Mouse (Mus musculus) neural tube, embryonic 14.5 days (tissue): ENCODE data around the gene Gm21969. TPM values are rescaled to one million over a fixed set of nuclear protein-coding genes. Genes with fewer than 3 reads are reported as not detected.

Experiments used
- ATAC-seq: fragments of 200-750 bp; cut with Nextera tagmentation; 2 replicates; pipeline ENCODE4 v1.8.0; 2017; ENCODE audit warnings: low read depth, mild to moderate bottlenecking, moderate TSS enrichment, moderate library complexity
- H3K27ac ChIP-seq: fragments of 300-500 bp; sonication (generic); 2 replicates; pipeline ENCODE4 v1.5.1; 2014; ENCODE audit warnings: low read depth, mild to moderate bottlenecking, control low read depth, low read length, moderate library complexity, mixed read lengths
- H3K27me3 ChIP-seq: fragments of 300-500 bp; sonication (generic); 2 replicates; pipeline ENCODE4 v1.6.1; 2014; ENCODE audit warnings: low read length; ENCODE audit not compliant: control insufficient read depth, insufficient read depth
- H3K36me3 ChIP-seq: fragments of 300-500 bp; sonication (generic); 2 replicates; pipeline ENCODE4 v1.6.1; 2014; ENCODE audit warnings: low read length, mixed read lengths; ENCODE audit not compliant: control insufficient read depth, insufficient read depth
- H3K4me1 ChIP-seq: fragments of 300-500 bp; sonication (generic); 2 replicates; pipeline ENCODE4 v1.6.1; 2014; ENCODE audit warnings: low read length; ENCODE audit not compliant: control insufficient read depth, insufficient read depth
- H3K4me2 ChIP-seq: fragments of 300-500 bp; sonication (generic); 2 replicates; pipeline ENCODE4 v1.6.1; 2014; ENCODE audit warnings: mild to moderate bottlenecking, low read depth, low read length, control low read depth
- H3K4me3 ChIP-seq: fragments of 300-500 bp; sonication (generic); 2 replicates; pipeline ENCODE4 v1.5.1; 2014; ENCODE audit warnings: low read depth, low read length, control low read depth, mixed read lengths
- H3K9ac ChIP-seq: fragments of 300-500 bp; sonication (generic); replicated peaks from 2 replicates; pipeline ENCODE4 v1.6.1; 2014; ENCODE audit warnings: low read depth, mild to moderate bottlenecking, control low read depth, low read length, mixed read lengths
- H3K9me3 ChIP-seq: fragments of 300-500 bp; sonication (generic); 2 replicates; pipeline ENCODE4 v1.6.1; 2016; ENCODE audit warnings: low read length; ENCODE audit not compliant: control insufficient read depth
- WGBS: fragments of 180-500 bp; shearing (Covaris S2); extraction: QIAGEN DNeasy Blood & Tissue Kit; methylation state at CpG from one replicate; pipeline ENCODE4 v1.1.7; 2014; 5-methylcytosine and 5-hydroxymethylcytosine counted together
- polyA plus RNA-seq: library from polyadenylated mRNA; unstranded; fragments of >200 nt; fragmentation: Nextera tagmentation; extraction: Ambion mirVana; gene quantifications from 2 replicates; pipeline ENCODE4 v1.2.1, GENCODE M21; 2014

The Gm21969 gene
- polyA plus RNA-seq, 1 experiment from 2014 or later = not detected

- peaks cover 34% of the 10 kb centered on the region for H3K4me1 ChIP-seq
- WGBS = 7% methylated on average over 14 of the region's 14 CpGs
These were observed 27.3 kb upstream of the Gm21969 start for GRCm38 (mm10) chr4:139575673-139576003.

GRCm38 (mm10) chr4:139576251-139576880, 26.6 kb upstream of the Gm21969 start:
- Histone ChIP-seq H3K36me3 (no peaks in the 10 kb centered on the region), H3K27ac (peak overlapping the region; percentile 22; the same call in 1 of the 2 replicates), H3K27me3 (no peaks in the 10 kb centered on the region), H3K9me3 (no peaks in the 10 kb centered on the region), H3K4me2 (peak overlapping the region; percentile 82), H3K4me3 (peak overlapping the region; percentile 88), H3K4me1 (peaks cover 41% of the 10 kb centered on the region), H3K9ac (peak overlapping the region; percentile 91)
- WGBS = 30% methylated on average over 14 of the region's 14 CpGs
- ATAC-seq = no peak

More at GRCm38 (mm10) chr4:139575673-139576003, 27.3 kb upstream of the Gm21969 start:
- H3K4me2 ChIP-seq = peak overlapping the region; percentile 82
- no peaks in the 10 kb centered on the region for H3K27me3 ChIP-seq
- H3K27ac ChIP-seq = peak overlapping the region; percentile 88
- no peak for ATAC-seq
- H3K36me3 ChIP-seq = no peaks in the 10 kb centered on the region
- H3K9me3 ChIP-seq = no peaks in the 10 kb centered on the region
- H3K4me3 ChIP-seq = peak overlapping the region; percentile 88
- H3K9ac ChIP-seq = peak overlapping the region; percentile 91

- H3K4me2 ChIP-seq = peak overlapping the region; percentile 82
- H3K4me3 ChIP-seq = peak overlapping the region; percentile 88
- 71% methylated on average over 7 of the region's 7 CpGs for WGBS
- peaks cover 45% of the 10 kb centered on the region for H3K4me1 ChIP-seq
- H3K9me3 ChIP-seq = no peaks in the 10 kb centered on the region
- H3K9ac ChIP-seq = 0 out of 2 replicates have a peak overlapping the region, but pooled peaks have one; percentile 91
- H3K27me3 ChIP-seq = no peaks in the 10 kb centered on the region
- H3K27ac ChIP-seq = 0 out of 2 replicates have a peak overlapping the region, but pooled peaks have one; percentile 22
- no peak for ATAC-seq
- H3K36me3 ChIP-seq = no peaks in the 10 kb centered on the region
These were observed 26.0 kb upstream of the Gm21969 start for GRCm38 (mm10) chr4:139577006-139577405.

- Histone ChIP-seq H3K27ac (no peak overlapping the region), H3K4me3 (no peak overlapping the region), H3K36me3 (no peaks in the 10 kb centered on the region), H3K9me3 (no peaks in the 10 kb centered on the region), H3K9ac (peak overlapping the region; percentile 25; the same call in 1 of the 2 replicates), H3K4me1 (peaks cover 55% of the 10 kb centered on the region), H3K27me3 (no peaks in the 10 kb centered on the region), H3K4me2 (peak overlapping the region; percentile 82; the same call in 1 of the 2 replicates)
- WGBS = 90% methylated on average over 8 of the region's 8 CpGs
- no peak for ATAC-seq
These were observed 24.6 kb upstream of the Gm21969 start for GRCm38 (mm10) chr4:139578389-139578788.

GRCm38 (mm10) chr4:139579003-139579402, 24.0 kb upstream of the Gm21969 start:
- Histone ChIP-seq H3K27ac (no peak overlapping the region; the same call in none of the 2 replicates), H3K9me3 (no peaks in the 10 kb centered on the region), H3K27me3 (no peaks in the 10 kb centered on the region), H3K4me3 (no peak overlapping the region), H3K4me1 (peaks cover 52% of the 10 kb centered on the region), H3K4me2 (peak overlapping the region; percentile 1; the same call in 1 of the 2 replicates), H3K36me3 (no peaks in the 10 kb centered on the region), H3K9ac (no peak overlapping the region)
- no peak for ATAC-seq
- WGBS = 48% methylated on average over 10 of the region's 10 CpGs

- Histone ChIP-seq H3K9me3 (no peaks in the 10 kb centered on the region), H3K36me3 (no peaks in the 10 kb centered on the region), H3K4me3 (no peak overlapping the region), H3K9ac (no peak overlapping the region), H3K27me3 (no peaks in the 10 kb centered on the region), H3K27ac (peak overlapping the region; percentile 80), H3K4me1 (peaks cover 52% of the 10 kb centered on the region), H3K4me2 (peak overlapping the region; percentile 1; the same call in 1 of the 2 replicates)
- 30% methylated on average over 6 of the region's 6 CpGs for WGBS
- no peak for ATAC-seq
These were observed 23.5 kb upstream of the Gm21969 start for GRCm38 (mm10) chr4:139579466-139579865.

GRCm38 (mm10) chr4:139580663-139581336, 22.2 kb upstream of the Gm21969 start:
- peak overlapping the region; percentile 80 for H3K27ac ChIP-seq
- 0 out of 2 replicates have a peak overlapping the region, but pooled peaks have one; percentile 5 for H3K4me3 ChIP-seq
- H3K4me1 ChIP-seq = peaks cover 49% of the 10 kb centered on the region
- peak overlapping the region; percentile 47 for H3K9ac ChIP-seq
- H3K9me3 ChIP-seq = no peaks in the 10 kb centered on the region
- peak; percentile 75 for ATAC-seq
- no peaks in the 10 kb centered on the region for H3K36me3 ChIP-seq
- 2% methylated on average over 15 of the region's 15 CpGs for WGBS
- H3K27me3 ChIP-seq = no peaks in the 10 kb centered on the region
- peak overlapping the region; percentile 35 for H3K4me2 ChIP-seq

- 19% methylated on average over 6 of the region's 6 CpGs for WGBS
- peaks cover 42% of the 10 kb centered on the region for H3K4me1 ChIP-seq
- ATAC-seq = no peak
- H3K36me3 ChIP-seq = no peaks in the 10 kb centered on the region
- no peaks in the 10 kb centered on the region for H3K27me3 ChIP-seq
- H3K4me2 ChIP-seq = peak overlapping the region; percentile 35
- no peaks in the 10 kb centered on the region for H3K9me3 ChIP-seq
- H3K4me3 ChIP-seq = no peak overlapping the region
- H3K9ac ChIP-seq = peak overlapping the region; percentile 47
- peak overlapping the region; percentile 80 for H3K27ac ChIP-seq
These were observed 21.4 kb upstream of the Gm21969 start for GRCm38 (mm10) chr4:139581427-139582051.

GRCm38 (mm10) chr4:139582346-139582745, 20.6 kb upstream of the Gm21969 start:
- H3K4me3 ChIP-seq = no peak overlapping the region
- H3K9me3 ChIP-seq = no peaks in the 10 kb centered on the region
- no peak overlapping the region for H3K27ac ChIP-seq
- H3K4me2 ChIP-seq = no peak overlapping the region
- H3K27me3 ChIP-seq = no peaks in the 10 kb centered on the region
- H3K36me3 ChIP-seq = no peaks in the 10 kb centered on the region
- H3K9ac ChIP-seq = no peak overlapping the region
- WGBS = 80% methylated on average over 6 of the region's 6 CpGs
- peaks cover 34% of the 10 kb centered on the region for H3K4me1 ChIP-seq
- no peak for ATAC-seq
